Mouse (Mus musculus) kidney, adult 11 months (tissue): ENCODE measurements around the gene Plscr5.
"Not testable (repeated sequence)": the region's sequence is repeated elsewhere in the genome, so short reads cannot be mapped to it uniquely, and the experiment has no call there.

ENCODE experiments used
- DNase-seq: peaks from one replicate; pipeline ENCODE4 v3.0.0; 2022

Plscr5 gene

DNA sequence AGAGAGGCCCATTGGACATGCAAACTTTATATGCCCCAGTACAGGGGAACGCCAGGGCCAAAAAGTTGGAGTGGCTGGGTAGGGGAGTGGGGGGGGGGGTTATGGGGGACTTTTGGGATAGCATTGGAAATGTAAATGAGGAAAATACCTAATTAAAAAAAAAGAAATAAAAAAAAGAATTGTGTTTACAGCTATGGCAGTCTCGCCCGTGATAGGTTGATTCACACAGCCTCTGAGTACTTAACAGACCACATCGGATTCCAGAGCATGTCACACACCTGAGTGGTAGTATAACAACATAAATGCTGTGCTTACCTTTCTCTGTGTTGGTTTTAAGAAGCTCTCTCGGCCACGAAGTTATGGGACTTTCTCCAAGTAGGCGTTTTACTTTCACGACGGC, at the start of gene Plscr5:
Gene Plscr5, plus strand, starts transcription at position 301 of the 400 bp plus-strand sequence.
- DNase-seq, result not testable (repeated sequence)

DNA sequence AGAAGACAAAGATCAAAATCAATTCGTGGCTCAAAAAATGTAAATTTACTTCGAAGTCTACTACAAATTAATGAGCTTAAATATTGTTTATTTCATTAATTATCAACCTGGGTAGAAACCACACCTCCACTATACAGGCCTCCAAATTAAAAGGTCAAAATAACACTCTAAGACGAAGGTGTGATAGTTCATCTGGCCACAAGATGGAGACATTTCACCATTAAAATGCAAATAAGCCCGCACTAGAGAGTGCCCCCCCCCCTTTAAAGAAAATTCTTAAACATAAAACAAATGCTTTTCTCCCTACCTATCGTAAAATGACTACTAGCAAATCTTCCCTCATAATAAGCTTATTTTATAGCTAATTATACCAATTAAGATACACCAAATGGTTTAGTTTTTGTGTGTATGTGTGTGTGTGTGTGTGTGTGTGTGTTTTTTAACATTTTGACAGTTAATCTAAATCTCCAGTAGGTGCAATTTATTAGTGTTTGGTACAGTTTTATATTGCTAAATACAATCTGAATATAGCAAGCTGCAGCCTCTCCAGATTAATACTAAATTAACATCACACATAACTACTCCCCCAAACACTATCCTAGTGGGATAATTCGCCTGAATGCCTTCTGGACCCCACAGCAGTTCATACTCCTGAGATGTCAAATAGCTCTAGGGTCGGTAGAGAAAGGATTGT, 45.0 kb upstream of the Plscr5 start:
- no peak for DNase-seq

DNA sequence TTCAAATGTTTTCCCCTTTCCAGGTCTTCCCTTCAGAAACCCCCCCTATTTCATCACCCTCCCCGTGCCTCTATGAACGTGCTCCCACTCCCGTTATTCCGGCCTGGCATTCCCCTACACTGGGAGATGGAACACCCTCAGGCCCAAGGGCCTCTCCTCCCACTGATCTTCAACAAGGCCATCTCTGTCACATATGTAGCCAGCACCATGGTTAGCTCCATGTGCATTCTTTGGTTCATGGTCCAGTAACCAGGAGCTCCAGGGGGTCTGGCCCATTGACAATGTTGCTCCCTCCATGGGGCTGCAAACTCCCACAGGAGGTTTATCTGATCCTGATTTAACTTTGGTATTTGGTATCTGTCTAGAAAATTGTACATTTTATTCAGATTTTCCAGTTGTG, 30.5 kb upstream of the Plscr5 start:
- DNase-seq, result no peak

DNA sequence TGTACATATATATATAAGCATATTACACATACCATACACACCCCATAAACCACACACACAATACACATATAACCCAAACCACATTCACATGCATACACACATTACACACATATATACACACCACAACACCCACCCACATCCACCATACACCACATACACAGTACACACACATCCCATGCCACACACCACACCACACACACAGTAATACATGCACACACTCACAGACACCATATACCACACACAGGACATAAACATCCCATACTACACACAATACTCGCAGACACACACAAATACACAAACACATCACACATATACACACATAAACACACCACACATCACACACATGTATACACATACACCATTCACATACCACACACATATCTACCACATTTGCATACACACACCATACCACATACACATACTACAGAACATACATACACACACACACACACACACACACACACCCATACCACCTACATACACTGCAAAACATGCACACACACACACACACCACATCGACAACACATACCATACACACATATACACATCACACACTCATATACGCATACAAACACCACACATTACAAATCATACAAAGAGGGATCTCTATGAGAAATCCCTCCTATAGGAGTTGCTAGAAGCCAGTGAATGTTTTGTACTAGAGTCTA, 19.3 kb upstream of the Plscr5 start:
- no peak for DNase-seq

DNA sequence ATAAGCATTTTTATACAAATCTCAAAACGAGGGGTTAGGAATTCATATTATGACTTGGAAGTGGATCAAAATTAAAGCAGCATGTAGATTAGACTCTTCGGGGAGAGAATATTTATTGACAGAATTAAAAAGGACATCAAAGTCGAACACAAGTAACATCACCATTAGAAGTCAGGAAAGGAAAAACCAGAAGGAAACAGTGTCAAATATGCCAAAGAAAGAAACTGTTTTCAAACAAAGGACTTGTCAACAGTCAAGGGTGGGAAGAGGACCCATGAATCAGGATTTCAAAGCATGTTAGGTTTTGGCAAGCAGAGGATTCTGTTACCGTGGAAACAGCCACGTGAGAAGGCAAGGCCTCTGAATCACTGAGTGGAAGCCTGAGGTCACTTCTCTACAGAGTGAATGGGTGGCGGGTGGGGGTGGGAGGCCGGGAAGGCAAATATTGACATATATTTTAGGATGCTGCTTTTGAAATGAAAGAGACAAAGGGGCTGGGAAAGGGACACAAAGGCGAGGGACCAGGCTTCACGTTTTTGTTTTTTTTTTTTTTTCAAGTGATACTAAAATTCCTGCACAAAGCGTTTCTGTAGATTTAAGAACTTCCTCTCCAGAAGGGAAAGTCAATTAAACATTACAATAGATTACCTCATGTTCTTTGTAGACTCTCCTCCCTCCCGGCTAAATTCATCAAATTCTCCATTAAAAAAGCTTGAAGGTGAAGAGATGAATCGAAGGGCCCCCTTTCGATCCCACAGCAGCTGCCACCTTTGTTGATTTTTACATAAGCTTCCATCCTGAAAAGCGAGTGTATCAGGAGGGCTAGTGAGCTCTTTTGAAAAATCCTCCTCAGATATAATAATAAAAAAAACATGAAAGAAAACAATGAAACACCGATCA, 18.3 kb upstream of the Plscr5 start:
- no peak for DNase-seq

DNA sequence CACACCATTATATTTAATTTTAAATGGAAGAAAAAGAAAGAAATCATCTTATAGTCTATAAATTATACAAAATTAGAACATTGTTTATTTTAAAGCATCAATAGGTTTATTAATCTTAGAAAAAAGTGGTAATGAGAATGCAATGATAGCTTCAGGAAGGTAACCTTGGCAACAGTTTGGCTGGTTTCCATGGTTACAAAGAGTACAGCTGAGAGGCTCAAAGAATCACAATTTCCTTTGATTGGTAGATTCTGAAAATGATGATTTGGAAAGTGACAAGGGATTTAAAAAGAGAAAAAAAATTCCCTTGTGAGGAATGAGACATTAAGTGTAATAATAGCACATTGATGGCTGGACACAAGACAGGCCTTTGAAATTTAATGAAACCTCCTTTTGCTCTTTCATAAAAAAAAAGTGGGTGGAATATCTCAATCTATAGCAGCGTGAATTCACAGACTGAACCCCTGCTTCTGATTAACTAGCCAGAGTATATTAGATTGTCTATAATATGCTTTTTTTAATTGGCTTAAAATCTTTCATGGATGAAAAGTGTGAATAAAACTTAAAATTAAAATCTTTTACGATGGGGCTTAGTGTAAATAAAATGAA, 13.8 kb upstream of the Plscr5 start:
- no peak for DNase-seq

DNA sequence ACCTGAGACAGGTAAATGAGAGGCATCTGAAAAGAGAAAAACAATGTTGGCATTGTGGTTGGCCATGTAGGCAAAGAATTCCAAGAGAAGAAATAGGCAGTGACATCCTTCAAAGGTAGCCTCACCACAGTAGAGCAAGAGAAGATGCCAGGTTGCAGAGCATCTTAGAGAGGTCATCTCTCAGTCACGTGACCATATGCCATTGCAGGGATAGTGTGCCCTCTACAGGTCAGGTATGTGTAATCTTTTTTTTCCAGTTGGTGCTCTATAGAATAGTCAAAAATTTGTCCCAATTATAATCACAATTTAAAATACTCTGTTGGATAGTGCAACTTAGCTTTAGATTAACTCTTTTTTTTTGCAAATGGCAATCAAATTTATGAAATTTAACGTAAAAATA, 1.4 kb upstream of the Plscr5 start:
- DNase-seq, result no peak

DNA sequence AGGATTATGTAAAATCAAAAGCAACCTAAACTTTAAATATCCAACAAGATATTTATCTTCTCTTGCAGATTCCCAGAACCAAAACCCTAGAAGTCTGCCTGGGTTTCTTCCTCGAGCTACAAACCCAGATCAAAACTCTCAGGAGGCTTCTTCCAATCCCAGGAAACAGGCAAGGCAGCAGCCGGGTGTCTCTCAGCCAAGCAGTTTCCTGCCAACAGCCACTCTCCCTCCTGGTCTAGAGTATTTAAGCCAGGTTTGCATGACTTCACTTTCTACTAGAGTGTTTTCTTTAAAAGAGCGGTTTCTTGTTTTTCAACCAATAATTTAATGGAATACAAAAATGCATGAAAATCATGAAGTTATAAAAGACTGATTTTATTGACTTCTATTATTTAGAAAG, 5.7 kb downstream of the Plscr5 start:
- DNase-seq, result no peak

DNA sequence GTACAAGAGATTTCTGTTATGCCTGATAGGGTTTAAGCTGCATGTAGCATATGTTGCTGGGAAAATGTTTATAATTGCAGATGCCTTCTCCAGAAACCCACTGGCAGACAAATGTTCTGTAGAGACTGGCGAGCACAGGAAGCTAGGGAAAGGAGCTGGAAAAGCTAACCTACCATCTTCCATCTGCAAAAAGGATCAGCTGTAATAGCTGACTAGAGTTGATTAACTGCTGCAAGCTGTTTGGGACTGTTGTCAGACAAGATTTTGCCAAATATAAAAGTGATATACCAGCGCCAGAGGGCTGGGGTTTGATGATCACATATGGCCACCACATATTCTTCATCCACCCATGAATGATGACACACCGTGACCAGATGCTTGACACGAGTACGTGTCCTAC, 6.8 kb downstream of the Plscr5 start:
- DNase-seq, result no peak

DNA sequence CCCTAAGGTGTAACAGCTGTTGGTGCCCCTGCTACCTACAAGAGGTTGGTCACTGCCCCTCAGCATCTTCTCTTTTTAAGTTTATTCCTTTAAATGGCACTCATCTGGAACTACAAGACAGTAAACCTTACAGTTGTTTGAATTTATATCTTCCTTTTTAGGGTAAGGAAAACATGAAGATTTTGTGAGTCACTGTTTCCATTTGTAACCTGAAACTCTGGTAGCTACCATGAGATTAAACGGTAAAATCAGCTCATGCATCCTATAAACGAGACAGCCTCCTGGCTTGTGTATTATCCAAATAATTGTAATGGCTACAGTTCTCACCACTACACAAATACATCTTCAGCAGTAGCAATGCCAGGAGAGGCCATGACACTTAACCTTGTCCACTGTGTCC, 11.7 kb downstream of the Plscr5 start:
- DNase-seq, result no peak

DNA sequence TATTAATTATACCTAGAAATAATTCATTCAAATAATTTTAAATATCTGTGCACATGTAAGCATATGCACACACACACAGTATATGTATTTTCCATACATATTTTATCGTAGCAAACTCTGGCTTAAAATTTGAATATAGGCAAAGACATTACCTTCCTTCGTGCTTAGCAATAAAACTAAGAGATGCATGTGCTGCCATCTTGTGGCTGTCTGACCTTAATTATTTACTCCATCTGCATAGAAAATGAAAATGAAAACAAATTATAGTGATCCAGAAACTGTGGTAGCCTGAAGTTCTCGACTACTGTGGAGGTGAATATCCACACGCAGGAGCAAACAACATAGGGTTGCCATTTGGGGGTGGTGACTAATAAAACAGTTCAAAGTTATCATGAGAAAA, 14.6 kb downstream of the Plscr5 start:
- peak; percentile 6 for DNase-seq

DNA sequence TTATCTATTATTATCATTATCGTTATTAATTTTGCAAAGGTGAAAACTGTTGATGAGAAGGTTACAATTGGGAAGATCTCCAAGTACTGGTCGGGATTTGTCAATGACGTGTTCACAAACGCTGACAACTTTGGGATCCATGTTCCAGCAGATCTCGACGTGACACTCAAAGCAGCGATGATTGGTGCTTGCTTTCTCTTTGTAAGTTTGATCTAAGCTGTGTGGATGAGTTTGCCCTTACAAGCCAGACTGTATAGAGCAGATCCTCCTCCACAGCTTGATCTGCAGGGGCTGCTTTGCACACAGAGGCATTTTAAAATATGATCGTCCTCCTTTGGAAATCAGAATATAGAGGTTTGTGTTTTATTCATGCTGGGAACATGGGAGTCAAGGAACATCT, 15.0 kb downstream of the Plscr5 start:
- no peak for DNase-seq

DNA sequence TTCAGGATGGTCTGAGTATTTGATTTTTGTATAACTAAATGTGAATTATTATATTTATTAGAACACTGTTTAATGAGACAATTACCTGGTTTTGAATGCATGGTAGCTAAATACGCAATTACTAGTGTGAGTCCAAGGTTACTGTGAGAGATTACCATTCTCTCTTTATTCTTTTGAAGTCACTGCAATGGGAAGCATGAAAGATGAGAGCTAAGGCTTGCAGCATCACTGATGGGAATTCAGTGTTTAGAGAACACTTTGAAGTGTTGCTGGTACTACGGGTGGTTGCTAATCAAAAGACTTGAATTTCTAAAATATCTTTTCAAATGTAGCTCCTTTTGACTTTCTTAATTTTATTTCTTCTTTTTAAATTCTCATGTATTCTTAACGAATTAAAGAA, 17.1 kb downstream of the Plscr5 start:
- DNase-seq, result no peak

DNA sequence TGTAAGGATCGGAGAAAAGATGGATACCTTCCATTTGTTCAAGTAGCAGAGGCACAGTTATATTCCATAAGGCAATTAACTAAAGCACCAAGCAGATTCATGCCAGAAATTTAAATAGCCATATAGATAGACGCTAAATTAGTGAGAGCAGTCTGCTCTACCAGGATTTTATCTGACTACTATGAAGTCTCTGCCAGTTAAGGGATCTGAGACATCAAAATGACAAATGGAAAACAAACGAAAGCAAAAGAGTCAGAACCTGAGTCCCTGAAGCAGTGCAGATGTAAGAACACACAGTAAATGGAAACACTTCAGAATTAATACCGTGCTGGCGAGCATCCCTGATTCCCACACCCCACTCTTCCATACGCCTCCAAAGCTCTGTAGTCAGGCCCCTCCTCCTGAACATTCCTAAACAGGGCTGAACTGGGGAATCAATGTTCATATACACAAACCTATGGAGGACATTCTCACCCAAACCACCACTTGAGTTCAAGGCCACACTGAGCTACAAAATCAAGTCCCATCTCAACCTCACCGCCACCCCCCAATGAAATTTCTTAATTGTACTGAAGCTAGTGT, 17.7 kb downstream of the Plscr5 start:
- DNase-seq, result no peak

DNA sequence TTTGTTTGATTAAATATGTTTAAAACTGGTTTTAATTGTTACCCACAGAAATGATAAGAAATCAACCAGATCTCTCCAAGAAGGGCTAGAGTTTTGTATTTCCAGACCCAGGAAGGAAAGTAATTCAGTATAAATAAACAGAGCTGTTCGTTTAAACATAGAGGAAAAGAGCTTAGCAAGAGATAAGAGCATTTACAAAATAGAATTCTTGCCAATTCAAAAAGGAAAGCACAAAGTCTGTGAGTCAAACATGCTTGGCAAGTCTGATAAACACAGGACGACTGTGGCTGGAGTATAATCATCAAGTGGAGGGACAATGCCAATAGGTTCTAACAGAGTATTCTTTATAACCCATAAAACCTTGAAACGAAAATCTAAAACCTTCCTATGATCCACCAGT, 18.3 kb downstream of the Plscr5 start:
- no peak for DNase-seq

DNA sequence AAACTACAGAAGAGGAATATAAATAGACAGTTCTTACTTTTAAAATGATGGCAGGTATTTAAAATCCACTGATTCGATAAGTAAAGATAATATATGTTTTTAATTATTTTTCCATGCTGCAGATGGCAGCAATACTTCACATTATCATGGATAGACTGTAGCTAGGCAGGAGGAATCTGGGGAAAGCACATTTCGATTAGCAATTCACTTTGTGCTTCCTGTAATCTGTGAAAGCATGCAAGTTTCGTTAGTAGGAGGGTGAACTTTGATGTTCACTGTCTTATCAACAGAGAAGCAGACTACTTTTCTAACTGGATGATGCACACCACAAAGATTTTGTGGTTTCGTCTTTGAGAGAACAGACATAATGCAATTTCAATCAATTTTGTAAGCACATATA, 24.7 kb downstream of the Plscr5 start:
- no peak for DNase-seq

DNA sequence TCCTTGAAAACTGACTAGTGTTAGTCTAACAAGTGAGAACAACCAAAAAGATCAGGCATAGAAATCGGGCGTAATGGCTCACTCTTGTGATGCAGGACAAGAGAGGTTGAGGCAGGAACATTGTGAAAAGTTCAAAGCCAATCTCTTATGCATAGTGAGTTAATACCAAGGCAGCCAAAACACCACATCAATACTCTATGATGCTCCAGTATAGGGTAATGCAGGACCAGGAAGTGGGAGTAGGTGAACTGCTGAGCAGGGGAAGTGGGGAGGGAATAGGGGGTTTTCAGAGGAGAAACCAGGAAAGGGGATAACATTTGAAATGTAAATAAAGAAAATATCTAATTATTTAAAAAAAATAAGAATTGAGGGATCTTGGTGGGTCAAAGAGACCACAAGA, 25.2 kb downstream of the Plscr5 start:
- no peak for DNase-seq

DNA sequence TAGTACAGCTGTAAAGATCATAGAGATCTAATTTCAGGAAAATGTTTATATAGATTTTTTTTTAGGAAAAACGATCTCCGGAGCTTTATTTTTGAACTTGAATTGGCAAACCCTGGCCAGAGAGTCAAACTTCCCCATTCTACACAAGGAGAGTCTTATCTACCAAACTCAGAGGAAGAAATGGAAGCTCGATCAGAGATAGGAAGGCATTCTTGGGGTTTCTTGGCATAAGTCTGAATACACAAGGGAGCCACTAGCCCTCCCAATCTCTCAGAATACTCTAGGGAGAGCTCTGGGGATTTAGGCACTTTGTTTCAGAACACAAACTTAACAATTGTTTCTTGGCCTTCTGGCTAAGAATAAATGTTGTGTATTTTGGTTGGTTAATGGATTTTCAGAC, 27.4 kb downstream of the Plscr5 start:
- DNase-seq, result no peak

DNA sequence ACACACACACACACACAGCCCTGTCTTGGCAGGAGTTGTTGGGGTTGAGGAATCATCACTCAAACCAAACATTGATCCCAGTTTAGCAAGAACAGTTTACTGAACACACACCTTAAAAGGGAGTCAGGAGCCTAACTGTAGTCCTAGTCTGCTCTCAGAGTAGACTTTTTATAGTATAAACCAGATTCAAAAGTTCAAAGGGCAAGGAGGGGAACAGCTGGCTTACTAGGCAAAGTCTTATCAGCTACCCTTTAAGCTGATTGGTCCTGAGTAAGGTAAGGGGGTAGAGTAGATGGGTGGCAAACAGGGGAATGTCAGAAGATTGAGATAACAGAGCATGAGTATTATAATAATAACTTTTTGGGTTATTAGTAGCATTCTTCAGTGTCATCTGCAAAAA, 28.7 kb downstream of the Plscr5 start:
- no peak for DNase-seq

DNA sequence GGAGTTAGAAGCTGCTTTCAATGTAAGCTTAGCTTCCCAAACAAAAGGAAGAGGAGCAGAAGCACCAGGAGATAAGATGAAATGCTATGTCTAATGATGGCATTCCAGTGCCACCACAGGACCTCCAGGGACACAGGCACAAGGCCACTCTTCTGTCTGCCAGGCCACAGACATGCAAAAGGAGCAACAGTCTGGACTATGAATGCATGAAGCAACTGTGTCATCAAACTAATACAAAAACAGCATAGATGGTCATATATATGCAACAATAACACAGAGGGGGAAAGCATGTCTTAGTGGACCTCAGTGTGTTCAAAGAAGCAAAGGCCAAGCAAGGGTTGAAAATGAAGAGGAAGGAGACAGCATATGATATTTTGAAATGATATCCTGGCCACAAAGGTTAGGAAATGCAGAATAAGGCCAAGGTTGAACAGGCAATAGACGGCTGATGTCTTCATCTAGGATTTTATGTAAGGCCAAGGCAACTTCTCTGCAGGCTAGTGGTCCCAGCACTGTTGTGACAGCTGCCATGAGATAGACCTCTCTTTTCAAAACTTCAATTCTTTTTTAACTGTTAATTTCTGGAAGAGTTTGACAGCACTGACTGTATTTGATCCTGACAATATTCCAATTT, 32.0 kb downstream of the Plscr5 start:
- DNase-seq, result no peak

DNA sequence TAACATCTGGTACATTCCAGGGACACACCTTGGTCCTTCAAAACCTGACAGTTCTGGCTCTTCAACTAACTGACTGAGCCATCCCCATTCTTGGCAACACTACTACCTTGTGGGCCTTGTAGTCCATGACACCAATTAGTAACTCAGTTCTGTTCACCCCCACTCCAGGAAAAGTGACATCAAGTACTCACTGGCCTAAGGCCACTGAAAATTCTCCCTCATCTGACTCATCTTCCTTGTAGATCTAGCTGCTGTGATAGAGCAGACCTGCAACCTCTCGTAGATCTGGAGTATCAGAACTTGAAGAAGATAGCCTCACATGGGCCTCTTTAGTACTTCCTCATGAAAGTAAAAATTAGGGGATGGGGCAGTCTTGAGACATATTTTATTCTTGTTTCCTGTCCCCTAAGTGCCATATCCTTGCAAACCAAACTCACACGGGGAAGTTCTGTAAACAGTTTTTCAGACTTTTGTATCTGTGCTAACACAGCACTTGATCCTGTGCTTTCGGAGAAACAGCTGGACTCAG, 33.5 kb downstream of the Plscr5 start:
- DNase-seq, result no peak

DNA sequence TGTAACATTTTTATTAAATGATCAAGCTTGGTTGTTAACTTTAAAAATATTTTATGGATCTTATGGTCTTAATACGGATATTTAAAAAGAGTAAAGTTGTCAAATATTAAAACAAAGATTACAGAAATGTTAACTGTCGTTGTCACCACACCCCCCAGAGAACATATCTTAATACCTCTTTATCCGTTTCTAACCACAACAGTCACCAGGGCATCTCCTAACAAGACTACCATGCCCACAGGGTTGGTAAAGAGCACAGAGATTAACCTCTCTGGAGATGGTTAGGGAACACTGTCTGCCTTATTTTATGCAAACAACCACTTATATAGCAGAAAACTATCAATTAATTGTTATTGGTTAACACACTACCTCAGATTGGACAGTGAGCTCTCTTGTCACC, 34.1 kb downstream of the Plscr5 start:
- DNase-seq, result no peak
